Mouse (Mus musculus) right cerebral cortex, adult 2 months (tissue): ENCODE measurements around the gene Ccdc15.
"Not testable (repeated sequence)": the region's sequence is repeated elsewhere in the genome, so short reads cannot be mapped to it uniquely, and the experiment has no call there.

Experiments
- DNase-seq, 2 experiments: peaks; one replicate each; pipeline ENCODE4 v3.0.0; 2021 to 2022; ENCODE audit warnings: low spot score in 2 of 2

The Ccdc15 gene

DNA sequence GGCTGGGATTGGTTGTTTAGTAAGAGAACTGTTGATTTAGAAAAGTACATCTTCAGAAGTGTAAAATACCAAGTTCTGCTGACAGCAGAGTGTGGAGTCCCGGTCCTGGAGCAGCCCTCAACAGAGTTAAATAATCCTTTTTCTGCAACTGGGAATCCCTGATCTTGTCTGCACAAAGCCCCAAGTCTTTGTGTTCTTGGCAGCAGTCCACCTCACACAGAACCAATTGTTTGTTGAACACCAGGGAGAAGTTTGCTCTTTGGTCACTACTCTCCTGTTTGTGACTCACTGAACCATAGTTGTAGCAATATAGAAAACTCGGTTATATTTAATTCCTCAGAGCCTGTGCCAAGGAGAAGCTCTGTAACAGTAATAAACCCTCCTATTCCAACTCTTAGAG is 3.0 kb upstream of the Ccdc15 start:
- DNase-seq = no peak

DNA sequence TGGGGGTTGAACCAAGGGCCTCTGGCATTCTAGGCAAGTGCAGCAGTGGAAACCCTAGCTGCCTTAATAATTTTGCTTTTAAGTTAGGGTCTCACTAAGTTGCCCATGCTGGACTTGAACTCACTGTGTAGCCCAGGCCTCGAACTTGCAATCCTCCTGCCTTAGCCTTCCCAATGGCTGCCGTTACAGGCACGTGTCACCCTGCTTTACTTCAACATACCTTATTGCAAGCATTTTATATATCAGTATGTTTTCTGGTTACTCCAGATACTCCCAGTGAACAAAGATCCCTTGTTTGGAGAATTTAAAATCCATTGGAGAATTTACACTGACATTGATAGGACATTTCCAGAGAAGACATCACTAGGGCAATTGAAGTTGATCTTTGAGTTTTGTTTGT is 818 bp upstream of the Ccdc15 start:
- no peak for DNase-seq

GRCm38 (mm10) chr9:37347184-37347987 is 846 bp downstream of the Ccdc15 start:
- no peak for DNase-seq

DNA sequence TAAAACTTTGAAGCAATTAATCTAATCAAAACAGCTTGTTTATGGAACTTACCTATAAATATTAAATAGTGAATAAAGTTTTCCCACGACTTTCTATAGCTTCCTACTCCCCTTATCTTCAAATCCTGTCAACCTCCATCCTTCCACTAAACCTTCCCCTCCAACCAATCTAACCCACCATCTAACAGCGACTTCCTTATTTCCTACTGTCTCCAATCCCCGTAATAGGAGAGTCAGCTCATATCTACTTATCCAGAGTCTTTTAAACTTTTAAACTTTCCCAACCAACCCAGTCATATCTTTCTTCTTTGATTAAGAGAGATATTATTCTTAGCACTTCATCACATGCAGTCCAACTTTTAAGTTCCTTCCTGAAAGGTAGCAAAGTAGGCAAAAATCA is 2.8 kb downstream of the Ccdc15 start:
- no peak for DNase-seq

DNA sequence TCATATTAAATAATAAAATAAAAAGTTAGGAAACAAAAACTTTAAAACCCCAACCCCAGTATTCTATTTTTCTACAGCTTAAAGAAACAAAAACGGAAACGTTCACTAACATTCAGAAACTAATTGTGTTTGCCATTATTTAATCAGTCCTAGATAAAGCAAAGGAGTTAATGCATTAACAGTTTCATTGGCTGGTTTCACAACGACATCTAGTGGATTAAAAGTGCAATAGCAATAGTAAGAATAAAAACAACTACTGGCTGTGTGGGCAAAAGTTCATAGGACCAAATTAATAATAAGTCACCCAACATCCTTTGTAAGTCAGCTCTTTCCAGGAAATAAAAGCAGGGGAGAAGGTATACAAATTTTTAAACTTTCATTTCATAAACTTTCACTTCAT is 18.8 kb downstream of the Ccdc15 start:
- no peak for DNase-seq

DNA sequence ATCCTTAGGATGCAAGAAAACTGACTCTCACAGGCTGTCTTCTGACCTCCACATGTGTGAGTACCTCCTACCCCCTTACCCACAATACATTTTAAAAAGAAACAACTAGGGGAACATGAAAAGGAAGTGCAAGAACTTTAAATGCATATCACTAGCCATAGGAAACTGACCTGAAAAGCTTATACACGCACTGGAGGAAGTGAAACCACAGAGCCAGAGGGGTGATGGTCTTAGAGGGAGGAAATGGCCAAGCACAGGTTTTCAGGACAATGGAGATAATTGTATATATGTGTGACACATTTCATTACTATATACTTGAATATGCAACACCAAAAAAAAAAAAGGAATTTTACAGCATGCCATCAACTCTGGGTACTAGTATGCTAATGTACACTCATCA is 46.5 kb downstream of the Ccdc15 start:
- DNase-seq = no peak

- DNase-seq = not testable (repeated sequence)
Observed at GRCm38 (mm10) chr9:37300501-37300900, 47.7 kb downstream of the Ccdc15 start.

DNA sequence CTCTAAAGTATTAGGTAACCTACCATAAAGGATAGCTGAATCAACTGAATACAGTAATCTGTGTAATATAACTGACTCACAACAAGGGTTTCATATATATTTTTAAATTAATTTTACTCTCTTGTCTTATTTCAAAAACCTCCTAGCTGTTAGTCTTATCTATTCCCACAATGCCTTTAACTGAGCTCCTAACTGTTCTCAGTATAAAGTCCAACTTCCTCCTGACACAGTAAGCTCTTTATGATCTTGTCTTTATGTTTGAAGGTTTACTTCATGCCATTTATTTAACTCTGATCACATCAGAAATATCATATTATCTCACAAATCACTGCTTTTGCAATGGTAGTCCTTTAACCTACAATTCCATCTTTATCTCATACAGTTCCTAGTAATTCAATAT is 52.6 kb downstream of the Ccdc15 start:
- no peak for DNase-seq

DNA sequence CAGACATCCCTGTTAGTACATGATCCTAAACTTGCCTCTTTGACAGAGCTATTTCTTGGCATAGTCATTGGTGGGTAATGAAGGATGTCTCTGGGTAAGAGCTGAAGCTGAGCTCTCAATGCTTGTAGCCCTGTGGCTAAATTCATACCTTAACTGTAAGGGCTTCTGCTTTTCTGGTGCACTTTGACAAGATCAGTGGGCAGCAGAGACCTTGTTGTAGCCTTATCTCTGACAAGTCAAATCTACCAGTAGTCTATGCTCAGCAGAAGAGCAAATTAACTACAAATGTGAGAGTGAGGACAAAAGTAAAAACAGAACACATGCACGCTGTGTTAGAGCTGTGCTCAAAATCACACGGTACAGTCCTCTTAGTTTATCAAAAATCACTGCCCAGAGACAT is 81.6 kb downstream of the Ccdc15 start:
- DNase-seq = no peak

DNA sequence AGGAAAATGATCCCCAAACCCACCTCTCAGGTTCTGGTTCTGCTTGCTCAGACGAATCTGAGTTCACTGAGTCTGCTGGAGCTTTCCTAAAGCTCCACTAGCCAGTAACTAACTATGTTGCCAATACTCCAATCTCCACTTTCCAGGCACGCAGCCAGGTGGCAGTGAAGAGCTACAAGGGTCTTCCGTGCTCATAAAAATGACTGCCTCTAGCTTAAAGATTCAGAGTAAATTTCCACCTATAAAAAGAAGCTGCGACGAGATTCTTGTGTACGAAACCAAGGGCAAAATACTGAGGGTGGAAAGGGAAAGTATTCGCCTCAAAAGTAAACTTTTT is 92.4 kb downstream of the Ccdc15 start:
- peak; percentile 52 to 65 for DNase-seq

DNA sequence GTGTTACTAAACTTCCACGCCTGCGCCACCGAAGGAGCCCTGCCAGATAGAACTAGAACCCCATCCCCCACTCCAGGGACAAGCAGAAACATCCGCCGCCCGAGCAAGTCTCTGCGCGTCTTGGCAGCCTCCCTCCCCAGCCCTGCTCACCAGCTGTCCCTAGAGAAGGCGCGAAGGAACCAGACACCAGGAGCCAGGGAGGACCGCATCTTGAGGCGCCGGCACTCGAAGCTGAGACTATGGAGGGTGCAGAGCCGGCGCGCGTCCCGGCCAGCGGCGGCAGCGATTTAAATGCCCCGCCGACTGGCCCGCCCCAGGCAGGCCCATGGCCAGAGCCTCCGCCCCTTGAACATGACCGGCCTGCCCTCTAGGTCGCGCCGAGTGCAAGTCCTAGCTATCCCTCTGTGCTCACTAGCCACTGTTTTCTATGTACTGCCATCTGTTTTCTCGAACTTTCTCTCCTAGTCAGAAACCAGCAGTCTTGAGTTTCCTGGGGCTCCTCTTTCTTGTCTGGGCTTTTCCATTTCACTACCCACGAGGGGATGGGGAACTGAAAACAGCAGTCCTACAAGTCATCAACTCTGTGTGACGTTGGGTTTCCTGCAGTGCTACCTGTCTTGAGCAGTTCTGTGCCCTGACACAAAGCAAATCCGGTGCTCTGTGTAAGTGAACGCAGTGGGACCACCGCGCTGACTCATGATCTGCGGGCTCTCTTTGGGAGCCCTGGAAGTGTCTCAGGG is 92.9 kb downstream of the Ccdc15 start, which contains the start of gene Slc37a2:
Gene Slc37a2 (minus strand): TSS at position 590 of the 740 bp plus-strand sequence.
- DNase-seq = peak; percentile 80 to 82

DNA sequence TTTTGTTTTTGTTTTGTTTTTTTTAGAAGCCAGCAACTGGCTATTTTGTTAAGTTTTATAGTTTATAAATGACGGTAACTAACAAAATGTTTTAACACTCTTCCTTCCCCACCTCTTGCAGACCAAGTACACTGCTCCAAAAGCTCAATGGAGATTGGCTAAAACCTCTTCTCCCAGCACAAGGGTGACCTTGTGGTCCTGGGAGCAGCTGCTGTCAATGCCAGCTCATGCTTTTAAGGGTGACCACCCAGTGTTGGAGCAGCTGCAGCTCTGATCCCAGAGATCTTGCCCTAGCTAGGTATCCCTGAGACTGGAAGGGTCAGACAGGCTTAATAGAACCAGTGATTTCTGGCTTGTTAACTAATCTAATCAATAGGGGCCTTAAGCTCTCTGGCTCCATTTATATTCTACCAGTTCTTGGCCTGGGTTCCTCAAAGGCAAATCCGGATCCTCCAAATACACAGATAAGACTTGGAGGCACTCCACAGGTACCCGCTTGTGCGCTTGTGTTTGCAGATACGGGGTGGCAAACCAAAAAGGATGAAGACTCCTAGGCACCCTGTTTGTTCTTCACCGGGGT is 93.6 kb downstream of the Ccdc15 start:
- DNase-seq = no peak

DNA sequence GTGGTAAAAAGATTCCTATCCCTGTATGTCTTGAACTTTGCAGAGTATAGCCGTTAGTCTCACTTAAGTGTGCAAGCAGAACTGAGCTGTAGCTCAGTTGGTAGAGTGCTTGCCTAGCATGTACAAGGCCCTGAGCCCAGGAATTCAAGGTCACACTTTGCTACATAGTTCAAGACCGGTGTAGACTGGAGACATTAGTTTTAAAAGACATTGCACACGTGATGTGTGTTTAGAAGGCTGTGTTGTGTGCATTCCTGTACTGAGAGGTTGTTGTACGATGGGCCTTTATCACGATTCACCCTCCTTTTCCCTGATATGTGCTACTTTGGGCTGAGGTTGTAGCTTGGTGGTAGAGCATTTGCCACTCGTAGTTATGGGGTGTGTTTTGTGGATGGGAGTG is 97.6 kb downstream of the Ccdc15 start:
- DNase-seq = no peak

DNA sequence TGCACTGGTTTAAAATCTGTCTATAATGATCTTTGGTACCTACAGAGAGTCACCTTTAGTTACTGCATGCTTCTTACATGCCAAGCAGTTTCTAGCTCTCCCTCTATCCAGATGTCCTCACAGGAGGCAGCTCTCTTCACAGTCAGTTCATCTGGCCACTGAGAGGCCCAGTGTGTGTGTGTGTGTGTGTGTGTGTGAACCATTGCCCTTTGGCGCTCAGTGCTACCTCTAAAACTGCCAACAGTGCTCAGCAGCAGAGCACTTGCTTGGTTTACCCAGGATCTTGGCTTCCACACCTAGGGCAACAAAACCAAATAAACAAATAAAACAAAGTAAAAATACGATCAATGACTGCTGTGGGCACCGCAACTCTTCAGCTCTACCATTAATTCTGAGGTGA is 98.3 kb downstream of the Ccdc15 start:
- no peak for DNase-seq

DNA sequence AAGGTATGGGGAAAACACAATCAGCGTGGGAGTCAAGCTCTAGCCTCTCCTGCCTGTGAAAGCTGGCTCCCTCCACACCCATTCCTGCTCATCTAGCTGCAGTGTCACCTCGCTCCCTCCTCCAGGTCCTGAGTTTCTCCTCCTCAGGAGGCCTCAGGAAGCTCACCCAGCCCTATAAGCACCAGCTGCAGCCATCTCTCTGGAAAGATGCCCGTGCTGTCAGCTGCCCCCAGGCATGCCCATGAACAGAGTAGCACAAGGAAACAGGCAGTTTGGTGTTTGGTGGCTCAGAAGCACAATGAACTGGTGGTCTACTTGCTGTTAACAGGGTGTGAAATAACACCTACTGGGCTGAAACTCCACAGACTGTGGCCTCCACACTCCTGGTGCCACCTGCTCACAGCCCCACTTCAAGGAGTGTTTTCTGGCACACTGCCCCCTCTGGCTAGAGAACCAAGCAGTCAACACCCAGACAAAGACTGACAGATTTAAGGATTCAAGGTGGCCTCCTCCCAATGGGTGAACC is 99.8 kb downstream of the Ccdc15 start:
- DNase-seq = peak in 1 of 2 experiments; percentile 23

- DNase-seq = peak in 1 of 2 experiments; percentile 25
Observed at GRCm38 (mm10) chr9:37247429-37247828, 100.8 kb downstream of the Ccdc15 start.

GRCm38 (mm10) chr9:37245810-37246209 is 102.4 kb downstream of the Ccdc15 start:
- no peak for DNase-seq

- DNase-seq = no peak
Observed at GRCm38 (mm10) chr9:37245404-37245803, 102.8 kb downstream of the Ccdc15 start.

DNA sequence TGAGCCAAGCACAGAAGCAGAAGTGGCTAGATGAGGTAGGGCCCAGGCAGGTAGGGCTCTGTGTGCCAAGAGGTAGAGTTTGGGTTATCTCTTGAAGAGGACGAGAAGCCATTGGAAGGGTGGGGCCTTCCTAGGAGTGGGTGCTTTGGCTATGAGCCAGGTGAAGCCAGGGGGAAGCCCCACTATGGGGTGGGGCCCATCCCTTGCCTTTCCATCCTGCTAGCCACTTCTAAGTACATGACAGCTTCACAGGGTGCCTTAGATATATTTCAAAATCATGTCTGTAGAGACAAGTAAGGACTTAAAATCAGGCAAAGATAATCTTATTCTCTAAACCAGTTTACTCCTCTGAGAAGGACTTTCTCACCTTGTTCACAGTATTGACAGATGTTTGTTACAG is 103.6 kb downstream of the Ccdc15 start:
- no peak for DNase-seq

DNA sequence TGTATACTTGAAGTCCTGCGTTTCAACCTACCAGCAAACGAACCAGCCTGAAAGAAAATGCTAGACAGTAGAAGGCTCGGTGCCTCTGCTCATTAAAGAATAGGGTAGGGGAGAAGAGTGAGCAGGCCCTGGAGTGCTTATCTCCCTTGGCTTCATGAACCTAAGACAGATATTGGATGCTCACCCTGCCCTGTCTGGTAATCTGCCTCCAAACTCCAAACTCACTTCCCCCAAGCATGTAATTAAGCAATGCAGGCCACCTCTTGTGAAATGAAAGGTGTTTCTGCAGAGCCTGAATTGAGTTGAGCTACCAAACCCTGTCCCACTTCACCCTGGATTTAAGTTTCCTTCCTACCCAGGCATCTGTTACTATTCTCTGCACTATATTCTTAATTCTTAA is 105.5 kb downstream of the Ccdc15 start:
- DNase-seq = no peak

GRCm38 (mm10) chr9:37235951-37236737 is 112.1 kb downstream of the Ccdc15 start:
- no peak for DNase-seq
